Mouse (Mus musculus) gastrocnemius, postnatal 4 days (tissue): Measurements from ENCODE around the gene Glul. TPM values are rescaled to one million over a fixed set of nuclear protein-coding genes. Genes with fewer than 3 reads are reported as not detected.

Experiments
- microRNA-seq: library from miRNA; unstranded; fragments of <30 nt; microRNA quantifications from one replicate; pipeline ENCODE4 v1.2.0, GENCODE M21; 2021
- total RNA-seq, 2 experiments: library from RNA; stranded (reverse); gene quantifications; 2 replicates each; pipeline ENCODE4 v1.2.3; 2021

The Glul gene
- total RNA-seq, 2 experiments from 2014 or later: 114 to 130 TPM

Small RNA genes lying within 50 kb of the gene (microRNA-seq; reads per million reads assigned to microRNA genes)
- gene Mir8114: 4.0 reads per million, percentile 15 among the genes with 10 or more reads in this experiment

Other genes starting within 250 kb of the Glul start
- 1 to 10 TPM; 2.1 to 2.5 TPM for gene Rgs8, start 246.9 kb upstream of the Glul start, total RNA-seq
- 10 to 100 TPM; 13.8 to 16.9 TPM for gene Rgs16, start 159.6 kb upstream of the Glul start, total RNA-seq
- gene Rnasel, start 150.5 kb upstream of the Glul start, total RNA-seq: 10 to 100 TPM; 15.2 to 15.9 TPM
- gene Rgsl1, start 55.8 kb upstream of the Glul start, total RNA-seq: under 1 TPM; 0.13 to 0.27 TPM
- not detected for gene Teddm1b, start 25.6 kb upstream of the Glul start, total RNA-seq
- gene Teddm1a, start 8.2 kb upstream of the Glul start, total RNA-seq: not detected
- gene Teddm2, start 284 bp downstream of the Glul start, total RNA-seq: under 1 TPM; 0.65 to 0.88 TPM